In the genomic region with DNA sequence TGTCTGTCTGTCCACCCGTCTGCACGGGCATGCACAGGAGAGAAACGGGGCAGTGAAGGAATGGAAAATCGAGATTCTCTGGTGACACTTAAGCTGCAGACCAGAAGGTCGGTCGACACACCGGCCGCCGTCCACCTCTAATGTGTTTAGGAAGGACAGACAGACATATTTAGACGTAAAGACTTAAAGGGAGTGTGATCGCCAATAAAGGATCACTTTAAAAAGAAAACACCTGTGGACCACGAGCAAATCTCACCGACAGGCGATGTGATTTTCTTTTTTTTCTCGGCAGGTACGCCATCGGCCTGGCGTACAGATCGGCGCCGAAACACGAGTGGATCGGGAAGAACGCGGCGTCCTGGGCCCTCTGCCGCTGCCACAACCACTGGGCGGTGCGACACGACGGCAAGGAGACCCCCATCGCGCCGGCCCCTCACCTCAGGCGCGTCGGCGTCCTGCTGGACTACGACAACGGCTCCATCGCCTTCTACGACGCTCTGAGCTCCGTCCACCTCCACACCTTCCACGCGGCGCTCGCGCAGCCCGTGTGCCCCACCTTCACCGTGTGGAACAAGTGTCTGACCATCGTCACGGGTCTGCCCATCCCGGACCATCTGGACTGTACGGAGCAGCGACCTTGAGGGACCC, we compare ENCODE assay signal across 8 mouse cellular contexts. TPM values are rescaled to one million over a fixed set of nuclear protein-coding genes. Genes with fewer than 3 reads are reported as not detected.
A peak's percentile ranks its signal among the peaks of the same experiment; 100 is the strongest.
DNase-seq lines count a peak whose midpoint lies in the region; ATAC-seq and TF ChIP-seq lines count a peak whose summit lies in the region.
"Not testable (repeated sequence)": the region's sequence is repeated elsewhere in the genome, so short reads cannot be mapped to it uniquely, and the experiment has no call there.

No protein-coding gene starts in this region.

- H3K4me3 ChIP-seq in ES-Bruce4 (ENCODE audit: low read depth, low read length), result peak overlapping the region; percentile 1
- H3K4me3 ChIP-seq in forebrain, embryonic 15.5 days; lung, embryonic 14.5 days (ENCODE audit: low read depth, low read length): not testable (repeated sequence)

- intact Hi-C loops in heart, postnatal 25 days (cut with DNase I), result not testable (repeated sequence)

- not testable (repeated sequence) for TF ChIP-seq POLR2A in ES-Bruce4 (IDR thresholded peaks at IDR 0.05; ENCODE audit: insufficient read depth, low read length)

- ATAC-seq in forebrain, embryonic 15.5 days (replicated peaks), result 0 out of 2 replicates have a peak, but pooled peaks have one; percentile 1
- 0 out of 2 replicates have a peak, but pooled peaks have one; percentile 3 for ATAC-seq in lung, embryonic 14.5 days (ENCODE audit: insufficient read depth)

- H3K4me2 ChIP-seq in forebrain, embryonic 15.5 days (replicated peaks); lung, embryonic 14.5 days: not testable (repeated sequence)

- H3K9me3 ChIP-seq in ES-Bruce4 (replicated peaks; ENCODE audit: control insufficient read depth, insufficient read depth, low read length, poor library complexity, severe bottlenecking), result not testable (repeated sequence)
- peaks cover 36% of the 10 kb centered on the region for H3K9me3 ChIP-seq in forebrain, embryonic 15.5 days
- peaks cover 75% of the 10 kb centered on the region for H3K9me3 ChIP-seq in lung, embryonic 14.5 days (ENCODE audit: low read depth, low read length)

- peaks cover 16% of the 10 kb centered on the region for H3K36me3 ChIP-seq in ES-Bruce4 (ENCODE audit: control insufficient read depth, insufficient read depth, low read length, poor library complexity, severe bottlenecking)
- H3K36me3 ChIP-seq in forebrain, embryonic 15.5 days, result peaks cover 41% of the 10 kb centered on the region
- peaks cover 65% of the 10 kb centered on the region for H3K36me3 ChIP-seq in lung, embryonic 14.5 days (ENCODE audit: insufficient read depth)

- H3K9ac ChIP-seq in ES-Bruce4 (ENCODE audit: low read depth, poor library complexity, severe bottlenecking), result peak overlapping the region; percentile 0; the same call in 1 of the 2 replicates
- not testable (repeated sequence) for H3K9ac ChIP-seq in forebrain, embryonic 15.5 days (replicated peaks); lung, embryonic 14.5 days

- DNase-seq in cerebellum, adult 11-12 months, result peak; percentile 78
- peak; percentile 37 for DNase-seq in heart, postnatal 25 days (ENCODE audit: low spot score)
- peak; percentile 78 for DNase-seq in layer of hippocampus, adult 9-11 months
- peak; percentile 9 for DNase-seq in lung, embryonic 14.5 days
- DNase-seq in ovary, adult 18-20 months (ENCODE audit: low spot score), result peak; percentile 75
- peak; percentile 22 for DNase-seq in thymus, postnatal 0 days (ENCODE audit: low spot score)

- not testable (repeated sequence) for H3K27ac ChIP-seq in ES-Bruce4 (ENCODE audit: insufficient read depth, low read length); forebrain, embryonic 15.5 days (replicated peaks); lung, embryonic 14.5 days (ENCODE audit: low read depth)

- not testable (repeated sequence) for TF ChIP-seq CTCF in ES-Bruce4 (IDR thresholded peaks at IDR 0.05; ENCODE audit: low read depth, low read length); lung, embryonic 14.5 days (IDR thresholded peaks at IDR 0.05; ENCODE audit: low read depth)

- 93% methylated on average over 56 of the region's 56 CpGs for WGBS in forebrain, embryonic 15.5 days
- 90% methylated on average over 56 of the region's 56 CpGs for WGBS in lung, embryonic 14.5 days

- peaks cover 16% of the 10 kb centered on the region for H3K4me1 ChIP-seq in ES-Bruce4 (ENCODE audit: control insufficient read depth, insufficient read depth, low read length)
- H3K4me1 ChIP-seq in forebrain, embryonic 15.5 days; lung, embryonic 14.5 days (ENCODE audit: insufficient read depth): not testable (repeated sequence)

- H3K27me3 ChIP-seq in ES-Bruce4 (ENCODE audit: control insufficient read depth, insufficient read depth, low read length, poor library complexity, severe bottlenecking); forebrain, embryonic 15.5 days; lung, embryonic 14.5 days (ENCODE audit: insufficient read depth, low read length): not testable (repeated sequence)

- TF ChIP-seq EP300 in ES-Bruce4 (IDR thresholded peaks at IDR 0.05; ENCODE audit: insufficient read depth, low read depth, low read length), result not testable (repeated sequence)

RNA-seq across cellular contexts. Expression of gene Gm21887, which starts 20.8 kb away (rescaled TPM):
- polyA plus RNA-seq in ES-Bruce4 (2011; ENCODE audit: insufficient read depth, insufficient read length, low read depth, missing spikeins), result 1,061 and 1,174 TPM in 2 replicates
- polyA plus RNA-seq in forebrain, embryonic 15.5 days (2015; fragmentation: Nextera tagmentation; extraction: Ambion mirVana), result 189 and 242 TPM in 2 replicates
- total RNA-seq in heart, postnatal 25 days (2021), result 10 to 100 TPM; 31.7 to 43.0 TPM
- polyA plus RNA-seq in lung, embryonic 14.5 days (2014; fragmentation: Nextera tagmentation; extraction: Ambion mirVana), result 252 and 439 TPM in 2 replicates
- 166 and 243 TPM in 2 replicates for polyA plus RNA-seq in thymus, postnatal 0 days (2015; fragmentation: Nextera tagmentation; extraction: Ambion mirVana)

Comparison
In these comparisons a context has a peak if more than half of its experiments do, and no peak if none do; other contexts are left out.
1. DNase-seq: peak in every context shown above with its lines; median percentile 78 in cerebellum, adult 11-12 months; 78 in layer of hippocampus, adult 9-11 months; 75 in ovary, adult 18-20 months; 37 in heart, postnatal 25 days; 22 in thymus, postnatal 0 days; 9 in lung, embryonic 14.5 days.